Mouse (Mus musculus): Measurements from ENCODE around the gene Piezo1. TPM values are rescaled to one million over a fixed set of nuclear protein-coding genes. Genes with fewer than 3 reads are reported as not detected.

Gene Piezo1
- total and polyA plus RNA-seq, 3 experiments = 21.1 to 59.7 (median 41.6) TPM

DNA sequence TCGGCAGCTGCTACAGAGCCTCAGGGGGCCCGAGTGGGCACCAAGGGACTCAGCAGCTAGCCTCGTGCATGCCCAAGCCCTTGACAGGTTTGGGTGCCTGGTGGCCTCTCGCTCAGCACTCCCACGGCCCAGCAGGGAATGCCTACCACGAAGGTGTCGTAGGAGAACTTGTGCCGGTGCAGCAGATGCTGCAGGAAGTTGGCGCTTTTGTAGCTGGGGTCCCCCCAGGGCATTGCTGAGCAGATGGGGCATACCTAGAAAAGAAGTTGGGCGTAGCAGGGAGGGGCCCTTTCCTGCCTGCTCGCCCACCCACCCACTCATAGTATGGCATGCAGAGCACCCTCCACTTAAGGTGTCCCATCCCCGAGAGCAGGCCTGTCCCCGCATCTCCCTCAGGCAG lies 83.3 kb downstream of the Piezo1 start:
- peaks cover 3% of the 10 kb centered on the region for H3K9me3 ChIP-seq (replicated peaks; ENCODE audit: low read length)
- no peak overlapping the region for H3K4me2 ChIP-seq (ENCODE audit: insufficient read depth, low read depth, poor library complexity, severe bottlenecking)
- no peak overlapping the region for H3K27ac ChIP-seq (ENCODE audit: insufficient read depth, low read depth)
- dilution Hi-C loops (cut with MboI; ENCODE audit: extremely low pct_ligation_motif_present, extremely low pct_unique_long_range_greater_than_20kb, low sequenced_read_pairs) = no loop called here
- H3K9ac ChIP-seq (ENCODE audit: insufficient read depth, low read depth) = no peak overlapping the region
- in situ Hi-C loops (cut with MboI; ENCODE audit: low pct_ligation_motif_present, low pct_unique_long_range_greater_than_20kb, low sequenced_read_pairs) = no loop called here
- H3K36me3 ChIP-seq (replicated peaks in 1 of 2; ENCODE audit: control insufficient read depth in 1 of 2, insufficient read depth in 1 of 2, low read length in 1 of 2) = peaks cover 19 to 73% of the 10 kb centered on the region in 2 experiments
- no peaks in the 10 kb centered on the region for H3K27me3 ChIP-seq (replicated peaks)
- no peak for TF ChIP-seq HCFC1 (IDR thresholded peaks at IDR 0.05; ENCODE audit: low read depth, low read length)
- TF ChIP-seq MEF2A (IDR thresholded peaks at IDR 0.05; ENCODE audit: borderline replicate concordance, low read depth, low read length) = no peak
- TF ChIP-seq MYC (IDR thresholded peaks at IDR 0.05; ENCODE audit: low read depth, low read length) = no peak
- TF ChIP-seq JUND (conservative IDR thresholded peaks at IDR 0.05; ENCODE audit: low read depth, low read length) = no peak
- no peak for TF ChIP-seq SIN3A (IDR thresholded peaks at IDR 0.05; ENCODE audit: low read length)
- TF ChIP-seq SMC3 (IDR thresholded peaks at IDR 0.05; ENCODE audit: low read depth, low read length) = no peak
- no peak overlapping the region for H3K4me3 ChIP-seq (replicated peaks in 1 of 3; ENCODE audit: low read depth in 2 of 3, low read length in 2 of 3, poor library complexity in 1 of 3)
- no peaks in the 10 kb centered on the region for H3K79me2 ChIP-seq (replicated peaks; ENCODE audit: control insufficient read depth, extremely low read depth, insufficient read depth, poor library complexity, severe bottlenecking)
- H3K4me1 ChIP-seq (ENCODE audit: control insufficient read depth in 1 of 2, insufficient read depth in 2 of 2) = peaks cover 0 to 8% of the 10 kb centered on the region in 2 experiments; a peak in 1 of 4 replicates
- no peak for DNase-seq (ENCODE audit: extremely low read depth)

DNA sequence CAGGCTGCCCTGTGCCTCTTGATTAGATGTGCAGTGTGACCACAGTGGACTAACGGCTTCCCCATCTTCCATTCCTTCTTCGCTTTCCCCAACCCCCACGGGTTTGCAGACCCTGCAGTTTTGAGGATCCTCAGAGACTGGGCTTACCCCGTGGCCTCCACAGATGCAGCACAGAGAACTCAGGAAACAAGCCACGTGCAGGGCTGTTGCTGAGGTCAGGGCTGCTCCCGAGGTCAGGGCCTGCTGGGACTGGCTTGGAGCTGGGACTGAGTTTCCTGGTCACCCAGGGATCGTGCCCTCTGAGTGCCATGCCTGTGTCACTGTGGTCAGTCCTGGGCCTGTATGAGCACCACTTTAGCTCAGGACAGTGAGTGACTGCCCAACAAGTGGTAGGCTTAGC lies 86.1 kb downstream of the Piezo1 start:
- in situ Hi-C loops (cut with MboI; ENCODE audit: low pct_ligation_motif_present, low pct_unique_long_range_greater_than_20kb, low sequenced_read_pairs) (no loop called here), dilution Hi-C loops (cut with MboI; ENCODE audit: extremely low pct_ligation_motif_present, extremely low pct_unique_long_range_greater_than_20kb, low sequenced_read_pairs) (no loop called here)
- H3K4me1 ChIP-seq (ENCODE audit: control insufficient read depth in 1 of 2, insufficient read depth in 2 of 2) = peaks cover 7 to 29% of the 10 kb centered on the region in 2 experiments
- H3K4me2 ChIP-seq (ENCODE audit: insufficient read depth, low read depth, poor library complexity, severe bottlenecking) = no peak overlapping the region
- TF ChIP-seq MAFK (IDR thresholded peaks at IDR 0.05; ENCODE audit: insufficient replicate concordance, low read length) (no peak), EP300 (IDR thresholded peaks at IDR 0.05; ENCODE audit: low read length) (no peak), USF2 (conservative IDR thresholded peaks at IDR 0.05; ENCODE audit: low read depth, low read length) (no peak), ZKSCAN1 (IDR thresholded peaks at IDR 0.05; ENCODE audit: borderline replicate concordance, low read depth, low read length) (no peak), MXI1 (IDR thresholded peaks at IDR 0.05; ENCODE audit: low read depth, low read length) (no peak), JUND (conservative IDR thresholded peaks at IDR 0.05; ENCODE audit: low read depth, low read length) (no peak), CHD1 (IDR thresholded peaks at IDR 0.05; ENCODE audit: low read depth, low read length) (no peak), SIN3A (IDR thresholded peaks at IDR 0.05; ENCODE audit: low read length) (no peak), CTCF (conservative IDR thresholded peaks at IDR 0.05 in 1 of 2, IDR thresholded peaks at IDR 0.05 in 1 of 2; ENCODE audit: low read depth in 2 of 2, low read length in 2 of 2) (no peak)
- no peak overlapping the region for H3K9ac ChIP-seq (ENCODE audit: insufficient read depth, low read depth)
- no peak for DNase-seq (ENCODE audit: extremely low read depth)
- peaks cover 21% of the 10 kb centered on the region for H3K27me3 ChIP-seq (replicated peaks)
- peaks cover 3% of the 10 kb centered on the region for H3K9me3 ChIP-seq (replicated peaks; ENCODE audit: low read length)
- H3K79me2 ChIP-seq (replicated peaks; ENCODE audit: control insufficient read depth, extremely low read depth, insufficient read depth, poor library complexity, severe bottlenecking) = no peaks in the 10 kb centered on the region
- no peak overlapping the region for H3K27ac ChIP-seq (ENCODE audit: insufficient read depth, low read depth)
- no peak overlapping the region for H3K4me3 ChIP-seq (replicated peaks in 1 of 3; ENCODE audit: low read depth in 2 of 3, low read length in 2 of 3, poor library complexity in 1 of 3)
- H3K36me3 ChIP-seq (replicated peaks in 1 of 2; ENCODE audit: control insufficient read depth in 1 of 2, insufficient read depth in 1 of 2, low read length in 1 of 2) = peaks cover 19 to 51% of the 10 kb centered on the region in 2 experiments
